Mouse (Mus musculus) B cell, adult 67 days (primary cell): ENCODE data around the gene Olfr1082. TPM values are rescaled to one million over a fixed set of nuclear protein-coding genes. Genes with fewer than 3 reads are reported as not detected.

Experiments
- total RNA-seq, 2 experiments: library from RNA; stranded (reverse); gene quantifications; 4 replicates each; pipeline ENCODE4 v1.2.4; 2023

Gene Olfr1082
- total RNA-seq = not detected

DNA sequence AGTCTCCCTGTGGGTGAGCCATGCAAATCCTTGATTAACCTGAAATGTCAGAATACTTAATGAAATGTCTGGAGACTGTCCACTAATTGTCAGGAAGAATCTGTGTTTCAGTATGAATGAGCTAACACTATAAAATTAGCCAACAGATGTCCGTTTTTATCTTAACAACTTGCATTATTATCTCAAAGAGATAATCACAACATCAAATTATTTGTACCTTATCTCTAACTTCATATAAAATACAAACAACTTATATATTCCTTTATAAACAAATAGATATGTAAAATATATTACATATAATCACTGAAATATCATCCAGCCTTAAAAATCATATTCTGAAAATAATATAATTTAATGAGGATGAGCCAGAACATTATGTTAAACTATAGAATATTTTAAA lies at the start of gene Olfr1082:
Gene Olfr1082, minus strand, starts transcription at position 101 of the 400 bp plus-strand sequence.

DNA sequence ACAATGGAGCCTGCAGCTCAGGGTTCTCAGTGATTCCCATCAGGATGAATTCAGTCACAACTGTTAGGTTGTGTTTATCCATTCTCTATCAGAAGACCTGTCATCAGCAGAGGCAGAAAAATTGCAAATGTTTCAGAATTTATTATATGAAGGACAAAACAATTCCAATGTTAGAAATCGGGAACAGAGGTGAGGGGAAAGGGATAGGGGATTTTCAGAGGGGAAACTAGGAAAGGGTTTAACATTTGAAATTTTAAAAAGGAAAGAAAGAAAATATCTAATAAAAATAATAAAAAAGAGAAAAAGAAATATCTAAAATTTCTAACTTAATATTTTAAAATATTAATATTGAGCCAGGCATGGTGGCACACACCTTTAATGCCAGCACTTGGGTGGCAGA lies 40.9 kb upstream of the Olfr1082 start, which contains the start of gene Olfr1084:
Gene Olfr1084, minus strand, starts transcription at position 101 of the 400 bp plus-strand sequence.

DNA sequence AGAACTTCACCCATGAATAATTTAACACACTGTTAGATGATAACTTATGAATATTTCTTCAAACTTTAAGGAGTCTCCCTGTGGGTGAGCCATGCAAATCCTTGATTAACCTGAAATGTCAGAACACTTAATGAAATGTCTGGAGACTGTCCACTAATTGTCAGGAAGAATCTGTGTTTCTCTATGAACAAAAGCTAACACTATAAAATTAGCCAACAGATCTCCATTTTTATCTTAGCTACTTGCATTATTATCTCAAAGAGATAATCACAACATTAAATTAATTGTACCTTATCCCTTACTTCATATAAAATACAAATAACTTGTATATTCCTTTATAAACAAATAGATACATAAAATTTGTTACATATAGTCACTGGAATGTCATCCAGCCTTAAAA lies 40.6 kb downstream of the Olfr1082 start, which contains the start of gene Olfr1080:
Gene Olfr1080, minus strand, starts transcription at position 101 of the 400 bp plus-strand sequence.

Other genes with a start within 250 kb of the Olfr1082 start
- gene Olfr1055, start 248.7 kb downstream of the Olfr1082 start, total RNA-seq = not detected
- gene Olfr1056, start 236.5 kb downstream of the Olfr1082 start, total RNA-seq = not detected
- gene Olfr1057, start 220.6 kb downstream of the Olfr1082 start, total RNA-seq = not detected
- gene Olfr1058, start 210.4 kb downstream of the Olfr1082 start, total RNA-seq = not detected
- not detected for gene Olfr1061, start 184.9 kb downstream of the Olfr1082 start, total RNA-seq
- gene Olfr1062, start 172.2 kb downstream of the Olfr1082 start, total RNA-seq = not detected
- not detected for gene Olfr1065, start 148.4 kb downstream of the Olfr1082 start, total RNA-seq
- not detected for gene Olfr1066, start 142.7 kb downstream of the Olfr1082 start, total RNA-seq
- not detected for gene Olfr228, start 111.6 kb downstream of the Olfr1082 start, total RNA-seq
- gene Olfr1076, start 90.5 kb downstream of the Olfr1082 start, total RNA-seq = not detected
- not detected for gene Olfr1079, start 56.5 kb downstream of the Olfr1082 start, total RNA-seq
- not detected for gene Olfr1080, start 40.7 kb downstream of the Olfr1082 start, total RNA-seq
- not detected for gene Olfr1084, start 40.8 kb upstream of the Olfr1082 start, total RNA-seq
- gene Olfr1085, start 63.1 kb upstream of the Olfr1082 start, total RNA-seq = not detected
- not detected for gene Olfr1086, start 81.1 kb upstream of the Olfr1082 start, total RNA-seq
- not detected for gene Olfr1087, start 99.4 kb upstream of the Olfr1082 start, total RNA-seq
- gene Olfr1089, start 134.7 kb upstream of the Olfr1082 start, total RNA-seq = not detected
- not detected for gene Olfr1090, start 160.0 kb upstream of the Olfr1082 start, total RNA-seq
- not detected for gene Olfr1093, start 183.5 kb upstream of the Olfr1082 start, total RNA-seq
- gene Olfr141, start 211.1 kb upstream of the Olfr1082 start, total RNA-seq = not detected
- gene Olfr1094, start 225.7 kb upstream of the Olfr1082 start, total RNA-seq = not detected